Mouse (Mus musculus): ENCODE data around the gene Nup160. TPM values are rescaled to one million over a fixed set of nuclear protein-coding genes. Genes with fewer than 3 reads are reported as not detected.

The Nup160 gene
- polyA plus RNA-seq, 1 experiment from 2014 or later, result 43.4 TPM

GRCm38 (mm10) chr2:90667388-90668265 is 9.4 kb upstream of the Nup160 start:
- H3K4me2 ChIP-seq (replicated peaks), result peak overlapping the region; percentile 31
- peaks cover 3% of the 10 kb centered on the region; the same call in 1 of the 2 replicates for H3K4me1 ChIP-seq (replicated peaks)
- H3K27ac ChIP-seq, result peak overlapping the region; percentile 42; the same call in 1 of the 2 replicates
- 27% methylated on average over 21 of the region's 21 CpGs for WGBS
- no peak overlapping the region for H3K4me3 ChIP-seq (replicated peaks)
- H3K9me3 ChIP-seq, result no peaks in the 10 kb centered on the region
- no peaks in the 10 kb centered on the region for H3K36me3 ChIP-seq
- no peaks in the 10 kb centered on the region for H3K27me3 ChIP-seq (replicated peaks)
- peak; percentile 97 for ATAC-seq
- H3K9ac ChIP-seq, result no peak overlapping the region

DNA sequence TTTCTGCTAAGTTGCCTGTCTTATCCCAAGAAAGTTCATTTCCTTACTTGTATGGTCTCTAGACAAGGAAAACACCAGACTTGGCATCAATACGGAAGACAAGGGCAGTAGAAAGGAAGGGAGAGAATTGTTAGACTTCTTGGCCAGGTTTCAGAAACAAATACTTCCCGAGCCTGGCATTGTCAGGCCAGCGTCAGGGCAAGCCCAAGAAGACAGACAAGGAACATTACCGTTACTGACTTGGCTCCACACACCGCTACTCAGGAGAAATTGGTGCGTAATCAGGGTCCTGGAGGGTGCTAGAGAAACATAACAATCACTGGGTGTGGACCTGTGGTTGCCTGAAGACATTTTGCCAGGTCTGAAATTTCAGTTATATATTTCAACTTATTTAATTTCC is 6.7 kb upstream of the Nup160 start:
- Histone ChIP-seq H3K4me2 (replicated peaks) (no peak overlapping the region), H3K9me3 (no peaks in the 10 kb centered on the region), H3K4me1 (replicated peaks) (peaks cover 3% of the 10 kb centered on the region; the same call in 1 of the 2 replicates), H3K36me3 (no peaks in the 10 kb centered on the region), H3K9ac (no peak overlapping the region), H3K27ac (no peak overlapping the region), H3K27me3 (replicated peaks) (no peaks in the 10 kb centered on the region), H3K4me3 (replicated peaks) (no peak overlapping the region)
- no peak for ATAC-seq
- WGBS, result 88% methylated on average over 6 of the region's 6 CpGs

GRCm38 (mm10) chr2:90673339-90673738 is 3.7 kb upstream of the Nup160 start:
- Histone ChIP-seq H3K9ac (no peak overlapping the region), H3K9me3 (no peaks in the 10 kb centered on the region), H3K4me3 (replicated peaks) (no peak overlapping the region), H3K27me3 (replicated peaks) (no peaks in the 10 kb centered on the region), H3K4me1 (replicated peaks) (0 out of 2 replicates have a peak, but pooled peaks cover under 1% of the 10 kb centered on the region), H3K27ac (no peak overlapping the region), H3K36me3 (no peaks in the 10 kb centered on the region), H3K4me2 (replicated peaks) (no peak overlapping the region)
- 94% methylated on average over 1 of the region's 1 CpGs for WGBS
- ATAC-seq, result no peak

DNA sequence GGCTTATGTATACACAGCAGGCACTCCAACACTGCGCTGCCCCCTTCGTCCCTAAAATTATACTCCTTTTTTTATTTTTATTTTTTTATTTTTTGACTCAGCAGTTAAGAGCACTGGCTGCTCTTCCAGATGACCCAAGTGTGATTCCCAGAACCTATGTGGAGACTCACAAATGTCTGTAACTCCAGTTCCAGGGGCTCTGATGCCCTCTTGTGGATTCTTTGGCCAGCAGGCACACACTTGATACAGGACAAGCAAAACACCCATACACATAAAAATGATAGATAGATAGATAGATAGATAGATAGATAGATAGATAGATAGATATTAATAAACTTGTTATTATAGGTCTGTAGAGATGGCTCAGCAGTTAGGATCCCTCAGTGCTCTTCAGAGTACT is 2.5 kb upstream of the Nup160 start:
- no peaks in the 10 kb centered on the region for H3K27me3 ChIP-seq (replicated peaks)
- H3K9ac ChIP-seq, result no peak overlapping the region
- H3K4me2 ChIP-seq (replicated peaks), result no peak overlapping the region
- no peaks in the 10 kb centered on the region for H3K4me1 ChIP-seq (replicated peaks)
- WGBS, result 89% methylated on average over 2 of the region's 2 CpGs
- H3K36me3 ChIP-seq, result no peaks in the 10 kb centered on the region
- no peaks in the 10 kb centered on the region for H3K9me3 ChIP-seq
- ATAC-seq, result no peak
- H3K4me3 ChIP-seq (replicated peaks), result no peak overlapping the region
- H3K27ac ChIP-seq, result no peak overlapping the region

DNA sequence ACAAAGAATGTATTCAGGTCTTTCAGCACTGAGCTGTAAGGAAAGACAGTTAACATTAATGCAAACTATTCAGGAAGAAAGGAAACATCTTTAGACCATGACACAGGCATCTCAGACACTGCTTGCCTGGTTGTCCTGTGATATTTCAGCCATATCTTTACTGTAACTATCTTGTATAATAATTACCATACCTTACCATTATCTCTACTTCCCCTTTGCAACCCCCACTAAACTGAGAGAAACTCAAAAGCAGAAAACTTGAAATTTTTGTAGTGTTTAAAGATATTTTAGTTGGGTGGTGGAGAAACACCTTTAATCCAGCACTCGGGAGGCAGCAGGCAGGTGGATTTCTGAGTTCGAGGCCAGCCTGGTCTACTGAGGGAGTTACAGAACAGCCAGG is 1.5 kb upstream of the Nup160 start:
- no peak overlapping the region for H3K4me2 ChIP-seq (replicated peaks)
- peaks cover 4% of the 10 kb centered on the region for H3K4me1 ChIP-seq (replicated peaks)
- WGBS, result 89% methylated on average over 2 of the region's 2 CpGs
- no peaks in the 10 kb centered on the region for H3K36me3 ChIP-seq
- H3K9me3 ChIP-seq, result no peaks in the 10 kb centered on the region
- no peak overlapping the region for H3K4me3 ChIP-seq (replicated peaks)
- H3K9ac ChIP-seq, result no peak overlapping the region
- no peaks in the 10 kb centered on the region for H3K27me3 ChIP-seq (replicated peaks)
- ATAC-seq, result no peak
- H3K27ac ChIP-seq, result no peak overlapping the region

DNA sequence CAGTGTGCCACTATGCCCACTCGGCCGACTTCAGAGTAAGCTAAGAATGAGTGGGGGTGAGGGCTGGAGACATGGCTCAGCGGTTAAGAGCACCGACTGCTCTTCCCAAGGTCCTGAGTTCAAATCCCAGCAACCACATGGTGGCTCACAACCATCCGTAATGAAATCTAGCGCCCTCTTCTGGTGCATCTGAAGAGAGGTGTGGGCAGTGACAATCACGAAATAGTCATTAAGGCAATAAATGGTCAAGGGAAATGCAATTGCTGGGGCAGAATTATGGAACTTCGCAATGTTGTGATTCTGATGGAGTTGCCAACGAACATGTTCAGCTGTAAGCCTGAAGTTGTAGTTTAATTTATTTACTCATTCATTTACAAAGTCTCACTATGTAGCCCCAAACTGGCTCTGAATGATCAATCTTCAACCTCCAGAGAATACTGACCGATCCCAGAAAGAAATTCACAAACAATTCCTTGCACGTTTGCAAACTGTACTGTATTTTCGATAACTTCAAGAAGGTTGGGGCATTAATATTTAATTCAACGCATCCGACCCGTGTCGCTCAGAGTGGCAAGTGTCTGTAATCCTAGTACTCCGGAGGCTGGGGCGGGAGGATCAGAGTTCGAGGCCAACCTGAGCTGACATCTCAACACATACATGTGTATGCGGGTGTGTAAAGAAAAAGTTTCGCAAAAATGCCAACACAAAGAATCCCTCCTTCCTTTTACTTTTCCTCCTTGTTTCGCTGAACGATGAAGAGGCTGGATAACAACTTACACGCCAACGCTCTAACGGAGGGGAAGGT is 1.4 kb downstream of the Nup160 start:
- H3K4me2 ChIP-seq (replicated peaks), result peak overlapping the region; percentile 62
- H3K4me3 ChIP-seq (replicated peaks), result peak overlapping the region; percentile 82
- peak overlapping the region; percentile 97 for H3K27ac ChIP-seq
- H3K4me1 ChIP-seq (replicated peaks), result peaks cover 6% of the 10 kb centered on the region
- no peaks in the 10 kb centered on the region for H3K27me3 ChIP-seq (replicated peaks)
- peak overlapping the region; percentile 56 for H3K9ac ChIP-seq
- 0 out of 2 replicates have a peak, but pooled peaks cover 6% of the 10 kb centered on the region for H3K36me3 ChIP-seq
- ATAC-seq, result peak; percentile 50
- H3K9me3 ChIP-seq, result no peaks in the 10 kb centered on the region
- WGBS, result 32% methylated on average over 26 of the region's 26 CpGs

DNA sequence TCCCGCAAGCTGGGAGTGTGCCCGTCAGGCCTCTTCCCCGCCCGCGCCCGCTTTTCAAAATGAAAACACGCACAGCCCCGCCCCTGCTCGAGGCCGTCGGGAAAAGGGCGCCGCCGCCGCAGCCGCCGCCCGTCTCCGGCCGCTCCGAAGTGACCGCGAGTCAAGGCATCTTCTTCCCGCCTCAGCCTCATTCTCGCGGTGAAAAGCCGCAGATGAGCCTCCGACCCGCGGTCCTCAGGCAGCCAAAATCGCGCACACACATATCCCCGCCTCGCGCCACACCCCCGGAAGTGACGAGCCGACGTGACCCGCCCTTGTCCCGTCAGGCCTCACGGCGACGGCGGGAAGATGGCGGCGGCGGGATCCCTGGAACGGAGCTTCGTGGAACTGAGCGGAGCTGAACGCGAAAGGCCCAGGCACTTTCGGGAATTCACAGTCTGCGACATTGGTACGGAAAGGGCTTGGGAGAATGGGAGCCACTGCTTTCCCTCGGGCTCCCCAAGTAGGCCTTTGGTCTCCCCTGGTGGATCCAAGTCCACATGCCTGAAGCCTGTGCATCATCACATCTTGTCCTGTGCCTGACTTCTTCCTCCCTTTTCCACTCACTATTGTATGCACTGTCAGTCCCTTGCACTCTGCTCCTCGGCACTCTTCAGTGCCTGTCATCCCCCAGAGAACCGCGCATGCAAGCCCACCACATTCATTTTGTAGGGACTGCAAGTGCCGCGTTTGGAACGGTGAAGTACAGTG is 2.2 kb downstream of the Nup160 start:
- Histone ChIP-seq H3K9me3 (no peaks in the 10 kb centered on the region), H3K9ac (peak overlapping the region; percentile 72)
- peak; percentile 99 for ATAC-seq

GRCm38 (mm10) chr2:90700943-90701342 is 23.9 kb downstream of the Nup160 start:
- ATAC-seq, result peak; percentile 61; the same call in 1 of the 2 replicates
- Histone ChIP-seq H3K9me3 (no peaks in the 10 kb centered on the region), H3K27ac (no peak overlapping the region), H3K4me2 (replicated peaks) (no peak overlapping the region), H3K4me1 (replicated peaks) (no peaks in the 10 kb centered on the region), H3K27me3 (replicated peaks) (no peaks in the 10 kb centered on the region), H3K36me3 (peaks cover 27% of the 10 kb centered on the region), H3K4me3 (replicated peaks) (no peak overlapping the region), H3K9ac (no peak overlapping the region)
- WGBS, result 78% methylated on average over 4 of the region's 4 CpGs

More for the DNA sequence above, 2.2 kb downstream of the Nup160 start:
- under 1% methylated on average over 63 of the region's 63 CpGs for WGBS
- Histone ChIP-seq H3K27me3 (replicated peaks) (no peaks in the 10 kb centered on the region), H3K4me3 (replicated peaks) (peak overlapping the region; percentile 82), H3K4me1 (replicated peaks) (peaks cover 6% of the 10 kb centered on the region), H3K4me2 (replicated peaks) (peak overlapping the region; percentile 62), H3K27ac (peak overlapping the region; percentile 97), H3K36me3 (peaks cover 7% of the 10 kb centered on the region; the same call in 1 of the 2 replicates)

DNA sequence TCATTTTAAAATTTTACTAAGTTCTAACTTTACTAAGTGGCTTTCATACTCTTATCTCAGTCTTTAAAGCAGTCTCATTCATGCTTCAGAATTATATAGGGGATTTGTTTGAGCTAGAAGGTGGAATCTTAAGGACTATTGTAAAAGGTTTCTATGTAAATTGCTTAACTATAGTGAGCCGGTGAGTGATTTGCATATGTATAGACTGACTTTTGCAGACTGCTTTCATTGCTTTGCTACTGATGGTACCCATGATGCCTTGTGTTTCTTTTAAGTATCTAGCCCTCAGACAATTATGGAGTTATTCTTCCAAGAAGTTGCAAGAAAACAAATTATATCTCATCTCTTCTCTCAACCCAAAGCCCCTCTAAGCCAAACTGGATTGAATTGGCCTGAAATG is 31.5 kb downstream of the Nup160 start:
- no peak overlapping the region for H3K9ac ChIP-seq
- no peak for ATAC-seq
- peaks cover 36% of the 10 kb centered on the region for H3K36me3 ChIP-seq
- H3K9me3 ChIP-seq, result no peaks in the 10 kb centered on the region
- H3K4me2 ChIP-seq (replicated peaks), result no peak overlapping the region
- 93% methylated on average over 1 of the region's 1 CpGs for WGBS
- H3K27me3 ChIP-seq (replicated peaks), result no peaks in the 10 kb centered on the region
- H3K4me3 ChIP-seq (replicated peaks), result no peak overlapping the region
- no peaks in the 10 kb centered on the region for H3K4me1 ChIP-seq (replicated peaks)
- no peak overlapping the region for H3K27ac ChIP-seq

DNA sequence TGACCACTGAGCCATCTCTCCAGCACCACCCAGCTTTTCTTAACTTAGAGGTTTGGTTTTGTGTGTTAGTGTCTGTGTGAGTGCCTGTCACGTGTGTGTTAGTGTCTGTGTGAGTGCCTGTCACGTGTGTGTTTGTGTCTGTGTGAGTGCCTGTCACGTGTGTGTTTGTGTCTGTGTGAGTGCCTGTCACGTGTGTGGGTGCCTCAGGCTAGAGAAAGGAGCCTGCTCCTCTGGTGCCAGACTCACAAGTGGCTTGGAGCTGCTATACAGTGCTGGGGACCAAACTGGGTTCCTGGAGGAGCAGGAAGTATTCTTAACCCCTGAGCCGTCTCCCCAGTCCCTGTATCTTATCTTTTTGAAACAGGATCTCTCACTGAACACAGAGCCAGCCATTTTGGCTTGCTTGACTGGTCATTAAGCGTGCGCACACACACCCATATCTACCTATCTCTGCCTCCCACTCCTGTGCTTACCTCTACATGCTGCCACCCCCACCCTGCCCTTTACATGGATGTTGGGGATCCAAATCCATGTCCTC is 38.6 kb downstream of the Nup160 start:
- no peak overlapping the region for H3K27ac ChIP-seq
- H3K9me3 ChIP-seq, result no peaks in the 10 kb centered on the region
- H3K4me3 ChIP-seq (replicated peaks), result no peak overlapping the region
- no peak overlapping the region for H3K9ac ChIP-seq
- ATAC-seq, result peak; percentile 62; the same call in 1 of the 2 replicates
- no peaks in the 10 kb centered on the region for H3K4me1 ChIP-seq (replicated peaks)
- 94% methylated on average over 7 of the region's 7 CpGs for WGBS
- no peaks in the 10 kb centered on the region for H3K27me3 ChIP-seq (replicated peaks)
- H3K4me2 ChIP-seq (replicated peaks), result no peak overlapping the region
- H3K36me3 ChIP-seq, result peaks cover 22% of the 10 kb centered on the region

- Histone ChIP-seq H3K4me2 (replicated peaks) (no peak overlapping the region), H3K4me1 (replicated peaks) (no peaks in the 10 kb centered on the region), H3K9ac (no peak overlapping the region), H3K27ac (no peak overlapping the region), H3K9me3 (no peaks in the 10 kb centered on the region), H3K36me3 (peaks cover 24% of the 10 kb centered on the region; the same call in 1 of the 2 replicates), H3K4me3 (replicated peaks) (no peak overlapping the region), H3K27me3 (replicated peaks) (no peaks in the 10 kb centered on the region)
- 91% methylated on average over 4 of the region's 4 CpGs for WGBS
- ATAC-seq, result no peak
These were observed 40.4 kb downstream of the Nup160 start for GRCm38 (mm10) chr2:90717366-90717765.
